In genomic region chr11:80384461-80384860, GRCm38 (mm10) we compare ENCODE assay signal across 8 mouse cellular contexts. TPM values are rescaled to one million over a fixed set of nuclear protein-coding genes. Genes with fewer than 3 reads are reported as not detected.
DNase-seq lines count a peak whose midpoint lies in the region; ATAC-seq and TF ChIP-seq lines count a peak whose summit lies in the region.

No protein-coding gene starts in this region.

- H3K4me2 ChIP-seq in heart, embryonic 13.5 days, result peak overlapping the region; percentile 95
- H3K4me2 ChIP-seq in hindbrain, embryonic 12.5 days (replicated peaks), result peak overlapping the region; percentile 73
- H3K4me2 ChIP-seq in midbrain, embryonic 12.5 days (replicated peaks), result peak overlapping the region; percentile 84

- no peaks in the 10 kb centered on the region for H3K27me3 ChIP-seq in heart, embryonic 13.5 days (replicated peaks)
- H3K27me3 ChIP-seq in hindbrain, embryonic 12.5 days, result no peaks in the 10 kb centered on the region
- no peaks in the 10 kb centered on the region for H3K27me3 ChIP-seq in midbrain, embryonic 12.5 days

- H3K4me3 ChIP-seq in heart, embryonic 13.5 days, result peak overlapping the region; percentile 89
- H3K4me3 ChIP-seq in bone marrow, adult 2 months (replicated peaks; ENCODE audit: control insufficient read depth, low read depth, low read length), result peak overlapping the region; percentile 65
- peak overlapping the region; percentile 87 for H3K4me3 ChIP-seq in hindbrain, embryonic 12.5 days
- peak overlapping the region; percentile 92 for H3K4me3 ChIP-seq in midbrain, embryonic 12.5 days

- H3K9me3 ChIP-seq in heart, embryonic 13.5 days, result no peaks in the 10 kb centered on the region
- H3K9me3 ChIP-seq in hindbrain, embryonic 12.5 days (replicated peaks), result no peaks in the 10 kb centered on the region
- H3K9me3 ChIP-seq in midbrain, embryonic 12.5 days, result no peaks in the 10 kb centered on the region

- TF ChIP-seq POLR2A in bone marrow, adult 2 months (IDR thresholded peaks at IDR 0.05; ENCODE audit: borderline replicate concordance, control insufficient read depth, low read depth, low read length), result no peak

- H3K27ac ChIP-seq in heart, embryonic 13.5 days (replicated peaks), result 0 out of 2 replicates have a peak overlapping the region, but pooled peaks have one; percentile 53
- no peak overlapping the region for H3K27ac ChIP-seq in bone marrow, adult 2 months (ENCODE audit: control insufficient read depth, insufficient read depth, low read depth, low read length, poor library complexity)
- no peak overlapping the region for H3K27ac ChIP-seq in hindbrain, embryonic 12.5 days
- no peak overlapping the region for H3K27ac ChIP-seq in midbrain, embryonic 12.5 days (replicated peaks)

- TF ChIP-seq CTCF in bone marrow, adult 2 months (IDR thresholded peaks at IDR 0.05; ENCODE audit: control insufficient read depth, insufficient read depth, low read length), result no peak

- H3K9ac ChIP-seq in heart, embryonic 13.5 days, result peak overlapping the region; percentile 84
- peak overlapping the region; percentile 62 for H3K9ac ChIP-seq in hindbrain, embryonic 12.5 days
- peak overlapping the region; percentile 58 for H3K9ac ChIP-seq in midbrain, embryonic 12.5 days (replicated peaks)

- no peak for DNase-seq in heart, adult 9 months (ENCODE audit: low spot score in 2 of 2)
- no peak for DNase-seq in thymus, postnatal 0 days (ENCODE audit: low spot score)
- no peak for DNase-seq in kidney, adult 11 months

- H3K36me3 ChIP-seq in heart, embryonic 13.5 days, result peaks cover 45% of the 10 kb centered on the region
- peaks cover 22% of the 10 kb centered on the region for H3K36me3 ChIP-seq in hindbrain, embryonic 12.5 days
- H3K36me3 ChIP-seq in midbrain, embryonic 12.5 days, result peaks cover 30% of the 10 kb centered on the region

- peaks cover 38% of the 10 kb centered on the region for H3K4me1 ChIP-seq in heart, embryonic 13.5 days
- H3K4me1 ChIP-seq in bone marrow, adult 2 months (ENCODE audit: control insufficient read depth, insufficient read depth, low read length), result peaks cover 2% of the 10 kb centered on the region; the same call in 1 of the 2 replicates
- H3K4me1 ChIP-seq in hindbrain, embryonic 12.5 days, result peaks cover 26% of the 10 kb centered on the region
- H3K4me1 ChIP-seq in midbrain, embryonic 12.5 days, result peaks cover 25% of the 10 kb centered on the region

- no peak for ATAC-seq in heart, embryonic 13.5 days (ENCODE audit: extremely low read depth, insufficient number of reproducible peaks, low FRiP score, low TSS enrichment)
- no peak for ATAC-seq in hindbrain, embryonic 12.5 days (ENCODE audit: low FRiP score)
- no peak for ATAC-seq in midbrain, embryonic 12.5 days (ENCODE audit: low FRiP score, low read depth)
- no peak for ATAC-seq in megakaryocyte-erythroid progenitor cell, adult 5-6 weeks (replicated peaks; ENCODE audit: low FRiP score, low TSS enrichment, poor library complexity, severe bottlenecking)

RNA-seq across cellular contexts. Expression of gene Zfp207, which starts 1.4 kb away (rescaled TPM):
- polyA plus RNA-seq in heart, embryonic 13.5 days (2015; fragmentation: Nextera tagmentation; extraction: Ambion mirVana), result 135 and 144 TPM in 2 replicates
- 103 and 109 TPM in 2 replicates for polyA plus RNA-seq in bone marrow, adult 2 months (2011; ENCODE audit: insufficient read depth, insufficient read length, low replicate concordance, missing spikeins)
- 265 TPM in 2 replicates for polyA plus RNA-seq in hindbrain, embryonic 12.5 days (2016; fragmentation: Nextera tagmentation; extraction: Ambion mirVana)
- polyA plus RNA-seq in midbrain, embryonic 12.5 days (2016; fragmentation: Nextera tagmentation; extraction: Ambion mirVana), result 278 and 288 TPM in 2 replicates
- 282 and 353 TPM in 2 replicates for total RNA-seq in megakaryocyte-erythroid progenitor cell, adult 5-6 weeks (2014; fragmentation: Nextera tagmentation)
- total RNA-seq in megakaryocyte-erythroid progenitor cell, adult 5-6 weeks (2017), result 264 and 290 TPM in 2 replicates
- polyA plus RNA-seq in thymus, postnatal 0 days (2015; fragmentation: Nextera tagmentation; extraction: Ambion mirVana), result 230 and 243 TPM in 2 replicates

RNA-seq across cellular contexts. Expression of gene 5730455P16Rik, which starts 6.6 kb away (rescaled TPM):
- 15.1 and 16.6 TPM in 2 replicates for polyA plus RNA-seq in heart, embryonic 13.5 days (2015; fragmentation: Nextera tagmentation; extraction: Ambion mirVana)
- 27.9 and 42.0 TPM in 2 replicates for polyA plus RNA-seq in bone marrow, adult 2 months (2011; ENCODE audit: insufficient read depth, insufficient read length, low replicate concordance, missing spikeins)
- 28.7 and 31.4 TPM in 2 replicates for polyA plus RNA-seq in hindbrain, embryonic 12.5 days (2016; fragmentation: Nextera tagmentation; extraction: Ambion mirVana)
- 31.4 and 34.4 TPM in 2 replicates for polyA plus RNA-seq in midbrain, embryonic 12.5 days (2016; fragmentation: Nextera tagmentation; extraction: Ambion mirVana)
- total RNA-seq in megakaryocyte-erythroid progenitor cell, adult 5-6 weeks (2014; fragmentation: Nextera tagmentation), result 5.9 and 9.5 TPM in 2 replicates
- 8.3 and 13.8 TPM in 2 replicates for total RNA-seq in megakaryocyte-erythroid progenitor cell, adult 5-6 weeks (2017)
- polyA plus RNA-seq in thymus, postnatal 0 days (2015; fragmentation: Nextera tagmentation; extraction: Ambion mirVana), result 12.6 and 18.0 TPM in 2 replicates

RNA-seq across cellular contexts. Expression of gene Psmd11, which starts 44.0 kb away (rescaled TPM):
- 194 and 213 TPM in 2 replicates for polyA plus RNA-seq in heart, embryonic 13.5 days (2015; fragmentation: Nextera tagmentation; extraction: Ambion mirVana)
- polyA plus RNA-seq in bone marrow, adult 2 months (2011; ENCODE audit: insufficient read depth, insufficient read length, low replicate concordance, missing spikeins), result 59.0 and 71.3 TPM in 2 replicates
- 316 and 330 TPM in 2 replicates for polyA plus RNA-seq in hindbrain, embryonic 12.5 days (2016; fragmentation: Nextera tagmentation; extraction: Ambion mirVana)
- polyA plus RNA-seq in midbrain, embryonic 12.5 days (2016; fragmentation: Nextera tagmentation; extraction: Ambion mirVana), result 347 and 348 TPM in 2 replicates
- 130 and 137 TPM in 2 replicates for total RNA-seq in megakaryocyte-erythroid progenitor cell, adult 5-6 weeks (2014; fragmentation: Nextera tagmentation)
- total RNA-seq in megakaryocyte-erythroid progenitor cell, adult 5-6 weeks (2017), result 125 and 153 TPM in 2 replicates
- polyA plus RNA-seq in thymus, postnatal 0 days (2015; fragmentation: Nextera tagmentation; extraction: Ambion mirVana), result 261 and 287 TPM in 2 replicates
